In the genomic region with DNA sequence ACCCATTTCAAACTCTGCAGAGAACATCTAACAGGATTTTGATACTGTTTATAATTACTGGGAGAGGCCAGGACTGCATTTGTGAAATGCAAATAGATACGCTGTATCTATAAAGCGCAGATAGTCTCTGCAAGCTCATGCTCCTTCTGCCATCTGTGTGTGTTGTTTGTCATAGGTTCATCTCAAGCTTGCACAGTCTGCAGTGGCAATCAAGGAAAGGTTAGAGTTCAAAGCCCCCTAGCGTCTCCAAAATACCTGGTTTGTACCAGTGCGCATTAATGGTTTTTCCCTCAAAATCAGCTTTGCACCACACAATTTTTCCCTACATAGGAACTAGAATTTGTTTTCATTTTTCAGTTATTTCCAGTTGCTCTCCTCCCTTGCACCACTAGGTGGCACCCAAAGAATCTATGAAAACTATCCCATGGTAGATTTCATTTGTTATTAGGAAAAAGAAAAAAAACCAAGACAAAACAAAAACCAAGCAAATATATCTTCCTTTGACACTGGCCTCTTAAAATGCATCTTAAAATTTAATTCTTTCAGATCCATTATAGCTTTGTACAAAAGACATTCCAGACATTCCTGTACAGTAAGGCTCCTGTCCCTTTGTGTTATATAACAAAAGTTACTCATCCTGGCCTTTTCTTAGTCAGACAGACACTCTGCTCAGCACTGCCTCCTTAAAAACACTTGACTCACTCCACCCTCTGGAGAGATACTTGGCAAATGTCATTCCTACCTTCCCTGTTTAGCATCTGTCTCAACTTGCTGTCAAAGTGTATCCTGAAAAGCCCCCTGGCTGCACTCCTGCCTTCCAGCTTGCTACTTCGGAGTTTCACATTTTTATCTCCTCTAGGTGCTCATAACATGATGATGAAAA, we compare ENCODE assay signal across 8 mouse cellular contexts.
DNase-seq lines count a peak whose midpoint lies in the region; ATAC-seq and TF ChIP-seq lines count a peak whose summit lies in the region.

No protein-coding gene starts in this region.

- no peak overlapping the region for H3K9ac ChIP-seq in midbrain, embryonic 13.5 days (replicated peaks)
- H3K9ac ChIP-seq in hindbrain, embryonic 11.5 days (ENCODE audit: low read depth, low read length) = no peak overlapping the region
- no peak overlapping the region for H3K9ac ChIP-seq in midbrain, postnatal 0 days (replicated peaks; ENCODE audit: low read length, poor library complexity, severe bottlenecking)

- peak; percentile 86 for TF ChIP-seq CTCF in midbrain, postnatal 0 days (IDR thresholded peaks at IDR 0.05)

- peak; percentile 14 for DNase-seq in midbrain, embryonic 10.5 days (ENCODE audit: low spot score)
- peak; percentile 18 for DNase-seq in adrenal gland, adult 2 months
- DNase-seq in embryonic facial prominence, embryonic 10.5 days (ENCODE audit: low spot score) = peak; percentile 34
- DNase-seq in hindbrain, embryonic 11.5 days (ENCODE audit: low spot score) = peak; percentile 58
- DNase-seq in left cerebral cortex, adult 9 months (ENCODE audit: low spot score in 2 of 2) = peak; percentile 66 to 83
- peak; percentile 65 for DNase-seq in midbrain, postnatal 0 days (ENCODE audit: low spot score)

- no peaks in the 10 kb centered on the region for H3K9me3 ChIP-seq in midbrain, embryonic 10.5 days (replicated peaks)
- H3K9me3 ChIP-seq in midbrain, embryonic 13.5 days = no peaks in the 10 kb centered on the region
- no peaks in the 10 kb centered on the region for H3K9me3 ChIP-seq in embryonic facial prominence, embryonic 10.5 days
- H3K9me3 ChIP-seq in hindbrain, embryonic 11.5 days (ENCODE audit: control insufficient read depth, low read length) = no peaks in the 10 kb centered on the region
- no peaks in the 10 kb centered on the region for H3K9me3 ChIP-seq in midbrain, postnatal 0 days (ENCODE audit: low read length)

- no peak overlapping the region for H3K27ac ChIP-seq in midbrain, embryonic 10.5 days (replicated peaks)
- no peak overlapping the region for H3K27ac ChIP-seq in midbrain, embryonic 13.5 days
- H3K27ac ChIP-seq in embryonic facial prominence, embryonic 10.5 days (replicated peaks) = no peak overlapping the region
- H3K27ac ChIP-seq in hindbrain, embryonic 11.5 days (ENCODE audit: low read depth, low read length) = no peak overlapping the region
- no peak overlapping the region for H3K27ac ChIP-seq in midbrain, postnatal 0 days (ENCODE audit: low read depth, low read length)

- H3K36me3 ChIP-seq in midbrain, embryonic 10.5 days = no peaks in the 10 kb centered on the region
- H3K36me3 ChIP-seq in midbrain, embryonic 13.5 days = no peaks in the 10 kb centered on the region
- no peaks in the 10 kb centered on the region for H3K36me3 ChIP-seq in embryonic facial prominence, embryonic 10.5 days (replicated peaks)
- H3K36me3 ChIP-seq in hindbrain, embryonic 11.5 days (ENCODE audit: control insufficient read depth, insufficient read depth, low read length) = no peaks in the 10 kb centered on the region
- H3K36me3 ChIP-seq in midbrain, postnatal 0 days (ENCODE audit: insufficient read depth, low read length) = no peaks in the 10 kb centered on the region

- H3K27me3 ChIP-seq in midbrain, embryonic 10.5 days (ENCODE audit: low read depth, poor library complexity, severe bottlenecking) = no peaks in the 10 kb centered on the region
- no peaks in the 10 kb centered on the region for H3K27me3 ChIP-seq in midbrain, embryonic 13.5 days
- H3K27me3 ChIP-seq in embryonic facial prominence, embryonic 10.5 days (replicated peaks; ENCODE audit: low read depth, poor library complexity, severe bottlenecking) = no peaks in the 10 kb centered on the region
- no peaks in the 10 kb centered on the region for H3K27me3 ChIP-seq in hindbrain, embryonic 11.5 days (ENCODE audit: control insufficient read depth, insufficient read depth, low read length)
- no peaks in the 10 kb centered on the region for H3K27me3 ChIP-seq in midbrain, postnatal 0 days (ENCODE audit: insufficient read depth, low read length)

- WGBS in midbrain, embryonic 10.5 days = 83% methylated on average over 5 of the region's 5 CpGs
- 76% methylated on average over 5 of the region's 5 CpGs for WGBS in midbrain, embryonic 13.5 days
- 80% methylated on average over 5 of the region's 5 CpGs for WGBS in embryonic facial prominence, embryonic 10.5 days
- 77% methylated on average over 5 of the region's 5 CpGs for WGBS in hindbrain, embryonic 11.5 days
- 73% methylated on average over 5 of the region's 5 CpGs for WGBS in midbrain, postnatal 0 days

- H3K4me2 ChIP-seq in midbrain, embryonic 13.5 days (replicated peaks) = no peak overlapping the region
- no peak overlapping the region for H3K4me2 ChIP-seq in hindbrain, embryonic 11.5 days (replicated peaks; ENCODE audit: low read depth, low read length)
- no peak overlapping the region for H3K4me2 ChIP-seq in midbrain, postnatal 0 days (ENCODE audit: low read depth, low read length, poor library complexity, severe bottlenecking)

- no peaks in the 10 kb centered on the region for H3K4me1 ChIP-seq in midbrain, embryonic 10.5 days
- H3K4me1 ChIP-seq in midbrain, embryonic 13.5 days (replicated peaks) = no peaks in the 10 kb centered on the region
- H3K4me1 ChIP-seq in embryonic facial prominence, embryonic 10.5 days = no peaks in the 10 kb centered on the region
- no peaks in the 10 kb centered on the region for H3K4me1 ChIP-seq in hindbrain, embryonic 11.5 days (replicated peaks; ENCODE audit: control insufficient read depth, insufficient read depth, low read length)
- H3K4me1 ChIP-seq in midbrain, postnatal 0 days (ENCODE audit: insufficient read depth, low read length) = no peaks in the 10 kb centered on the region

- H3K4me3 ChIP-seq in midbrain, embryonic 10.5 days = no peak overlapping the region
- H3K4me3 ChIP-seq in midbrain, embryonic 13.5 days (replicated peaks) = no peak overlapping the region
- H3K4me3 ChIP-seq in embryonic facial prominence, embryonic 10.5 days = no peak overlapping the region
- no peak overlapping the region for H3K4me3 ChIP-seq in hindbrain, embryonic 11.5 days (ENCODE audit: low read depth, low read length)
- H3K4me3 ChIP-seq in midbrain, postnatal 0 days (ENCODE audit: low read depth, low read length) = no peak overlapping the region

- ATAC-seq in midbrain, embryonic 13.5 days = no peak; the same call in 1 of the 2 replicates
- ATAC-seq in hindbrain, embryonic 11.5 days (ENCODE audit: low FRiP score) = peak; percentile 40; the same call in 1 of the 2 replicates
- ATAC-seq in midbrain, postnatal 0 days (ENCODE audit: low FRiP score) = no peak
- no peak for ATAC-seq in activated CD4-positive, CD25-positive, alpha-beta regulatory T cell, adult 4 months

Comparison
In these comparisons a context has a peak if more than half of its experiments do, and no peak if none do; other contexts are left out.
1. DNase-seq: peak in every context shown above with its lines; median percentile 74 in left cerebral cortex, adult 9 months; 65 in midbrain, postnatal 0 days; 58 in hindbrain, embryonic 11.5 days; 34 in embryonic facial prominence, embryonic 10.5 days; 18 in adrenal gland, adult 2 months; 14 in midbrain, embryonic 10.5 days.